Mouse (Mus musculus) urinary bladder, postnatal 36 days (tissue): Measurements from ENCODE around the gene Pex3.
A peak's percentile ranks its signal among the peaks of the same experiment; 100 is the strongest.

ENCODE experiments used
- DNase-seq, 2 experiments: peaks; one replicate each; pipeline ENCODE4 v3.0.0; 2022; ENCODE audit warnings: low spot score in 2 of 2, mixed read lengths in 1 of 2

The Pex3 gene

DNA sequence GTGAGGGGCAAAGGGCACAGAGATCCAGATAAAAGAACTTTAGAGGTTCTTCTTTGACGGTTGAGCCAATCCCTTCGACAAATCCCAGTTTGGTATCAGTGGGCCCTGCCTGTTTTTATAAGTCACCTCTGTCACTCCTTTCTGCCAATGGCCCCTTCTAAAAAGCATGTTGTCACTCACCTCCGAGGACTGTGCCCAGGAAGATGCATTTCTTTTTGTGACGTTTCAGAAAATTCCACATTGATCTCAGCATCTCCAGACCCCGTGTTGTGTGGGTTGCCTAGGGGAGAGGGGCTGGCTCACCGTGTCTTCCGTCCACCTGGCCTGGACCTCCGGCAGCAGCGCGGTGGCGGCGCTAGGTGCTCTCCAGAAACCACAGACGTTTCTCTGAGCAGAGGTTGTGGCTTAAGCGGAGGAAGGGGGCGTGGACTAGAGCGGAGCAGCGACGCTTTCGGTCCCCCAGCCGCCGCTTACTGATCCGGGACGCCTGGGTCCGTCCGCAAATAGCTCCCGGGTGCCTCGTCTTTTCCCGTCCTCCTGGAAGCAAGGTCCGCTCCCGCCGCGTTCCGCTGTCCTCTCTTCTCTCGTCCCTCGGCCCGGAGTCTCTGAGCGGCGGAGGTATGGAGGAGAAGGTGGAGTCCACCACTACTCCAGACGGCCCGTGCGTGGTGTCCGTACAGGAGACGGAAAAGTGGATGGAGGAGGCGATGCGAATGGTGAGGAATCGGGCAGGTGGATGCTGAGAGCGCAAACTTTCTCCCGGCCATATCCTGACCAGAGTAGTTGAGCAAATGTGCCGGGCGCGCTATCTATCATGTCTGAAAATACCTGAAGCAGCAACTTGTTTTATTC is at the start of gene Pex3, which contains the start of gene Adat2:
TSS of gene Pex3 (minus strand) at position 497 of the 852 bp plus-strand sequence.
TSS of gene Adat2 (plus strand) at position 249 of the 852 bp plus-strand sequence.
- DNase-seq, result peak; percentile 86 to 91

DNA sequence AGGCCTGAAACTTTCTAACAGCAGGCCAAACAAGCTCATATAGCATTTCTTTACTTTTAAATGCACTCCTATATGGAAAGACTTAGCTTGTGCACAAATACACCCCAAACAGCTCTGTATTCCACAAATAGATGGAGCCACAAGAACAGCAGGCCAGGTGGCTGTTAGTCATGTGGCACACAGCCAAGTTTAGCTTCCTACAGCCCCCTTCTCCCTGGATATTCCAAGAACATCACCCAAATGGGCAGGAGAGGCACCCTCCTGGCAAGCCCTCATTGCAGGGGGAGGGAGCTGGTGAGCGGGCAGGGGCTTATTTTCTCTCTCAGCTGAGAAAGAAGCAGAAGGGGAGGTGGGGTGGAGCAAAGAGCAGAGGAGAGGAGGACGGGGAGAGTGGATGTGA is 48.0 kb upstream of the Pex3 start:
- DNase-seq, result no peak

DNA sequence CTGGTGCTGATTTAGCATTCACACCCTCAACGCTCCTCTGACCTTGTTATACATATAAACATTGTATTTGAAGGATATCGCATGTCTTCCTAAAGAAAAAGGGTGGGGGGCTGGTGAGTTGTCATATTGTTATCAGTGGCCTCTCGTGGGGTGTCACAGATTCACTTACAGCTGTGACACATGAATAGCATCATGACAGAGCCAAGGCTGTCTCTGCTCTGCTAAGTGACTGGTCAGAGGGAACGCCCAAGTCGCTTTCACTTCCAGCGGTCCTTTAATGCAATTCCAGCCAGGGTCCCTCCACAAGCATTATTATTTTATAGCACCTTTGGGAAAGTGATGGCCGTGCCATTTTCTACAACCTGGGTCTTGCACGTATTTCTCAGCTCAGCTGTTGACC is 44.5 kb upstream of the Pex3 start:
- DNase-seq, result no peak

DNA sequence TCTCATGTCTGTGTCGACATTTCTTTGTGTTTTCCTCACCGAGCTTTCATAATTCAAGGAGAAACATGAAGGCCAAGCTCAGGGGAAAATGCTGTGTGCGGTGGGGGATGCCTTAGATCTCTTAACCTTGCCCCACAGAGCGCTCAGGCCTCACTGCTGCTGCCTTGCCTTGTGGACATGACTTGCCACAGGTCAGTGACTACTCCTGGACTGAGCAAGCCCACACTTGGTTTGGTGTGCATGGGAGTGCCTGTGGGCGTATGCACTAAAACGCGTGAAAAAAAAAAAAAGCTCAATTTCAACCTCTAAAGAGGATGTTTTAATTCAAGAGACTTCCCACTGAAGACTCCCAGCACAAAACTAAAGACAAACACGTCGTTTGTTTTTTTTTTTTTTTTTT is 43.9 kb upstream of the Pex3 start:
- DNase-seq, result no peak

DNA sequence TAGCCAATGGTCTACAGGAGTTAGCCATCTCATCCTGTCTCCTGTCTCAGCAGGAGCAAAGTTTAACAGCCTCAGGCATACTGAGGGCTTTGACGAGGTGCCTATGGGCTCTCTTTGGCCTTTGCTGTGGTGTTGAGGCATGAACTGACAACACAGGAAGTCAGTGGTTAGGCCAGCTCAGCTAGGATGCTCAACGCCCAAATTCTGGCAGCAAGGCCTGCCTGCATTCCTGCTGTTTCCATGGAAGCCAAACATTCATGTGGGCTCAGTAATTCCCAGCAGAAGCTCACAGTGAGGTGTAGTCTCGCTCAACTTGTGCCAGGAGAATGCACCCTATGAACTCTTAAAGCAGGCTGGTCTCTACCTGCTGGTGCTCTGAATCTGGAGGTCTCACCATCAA is 43.1 kb upstream of the Pex3 start:
- DNase-seq, result no peak

DNA sequence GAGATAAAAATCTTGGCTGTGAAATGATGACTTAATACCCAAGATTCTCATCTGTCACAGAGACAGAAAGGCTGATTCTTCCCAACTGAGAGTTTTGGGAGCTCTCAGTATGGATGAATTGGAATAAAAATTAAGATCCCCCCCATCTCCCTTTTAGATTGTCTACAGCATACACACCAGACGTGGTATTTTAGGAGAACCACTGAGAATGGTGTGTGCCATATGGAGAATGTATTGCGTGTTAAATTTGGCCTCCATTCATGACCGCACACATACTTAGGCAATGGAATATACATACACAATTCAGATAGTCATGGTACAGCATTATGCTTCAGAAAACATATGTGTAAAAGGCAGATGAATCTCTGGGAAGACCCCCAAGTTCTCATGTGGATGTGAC is 40.6 kb upstream of the Pex3 start:
- no peak for DNase-seq

DNA sequence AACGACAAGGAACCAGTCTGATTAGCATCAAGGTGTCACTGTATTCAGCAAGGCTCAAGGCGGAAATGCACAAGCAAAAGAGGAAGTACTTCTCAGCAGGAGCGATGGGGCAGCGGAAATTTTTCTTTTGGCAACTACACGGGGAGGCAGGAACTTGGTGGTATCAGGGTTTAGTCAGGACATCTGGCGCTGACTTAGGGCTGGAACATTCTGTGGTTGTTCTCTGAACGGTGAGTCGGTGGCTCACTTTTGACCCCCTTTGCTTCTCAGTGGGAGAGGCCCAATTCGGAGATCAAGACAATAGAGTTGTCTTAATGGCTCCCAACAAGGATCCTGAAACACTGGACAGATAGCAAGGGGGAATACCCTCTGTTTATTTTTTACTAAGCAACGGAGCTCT is 39.3 kb upstream of the Pex3 start:
- no peak for DNase-seq

DNA sequence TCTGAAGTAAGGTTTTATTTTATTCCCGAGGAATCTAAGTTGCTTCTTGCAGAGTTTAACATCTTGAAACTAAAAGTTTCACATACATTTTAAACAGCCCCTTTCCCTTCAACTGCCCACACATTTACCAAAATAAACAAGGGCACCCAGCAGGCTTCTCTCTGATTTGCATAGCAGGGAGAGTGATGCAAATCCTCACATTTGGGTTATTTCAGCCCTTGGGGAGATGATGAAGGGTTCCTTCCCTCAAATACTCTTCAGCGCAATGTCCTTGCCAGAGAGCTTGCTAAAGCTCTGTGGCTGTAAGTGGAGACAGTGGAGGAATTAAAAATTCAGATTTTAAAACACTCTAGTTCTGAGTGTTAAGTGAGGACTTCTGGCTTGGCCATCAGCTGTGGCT is 35.0 kb upstream of the Pex3 start:
- DNase-seq, result no peak

DNA sequence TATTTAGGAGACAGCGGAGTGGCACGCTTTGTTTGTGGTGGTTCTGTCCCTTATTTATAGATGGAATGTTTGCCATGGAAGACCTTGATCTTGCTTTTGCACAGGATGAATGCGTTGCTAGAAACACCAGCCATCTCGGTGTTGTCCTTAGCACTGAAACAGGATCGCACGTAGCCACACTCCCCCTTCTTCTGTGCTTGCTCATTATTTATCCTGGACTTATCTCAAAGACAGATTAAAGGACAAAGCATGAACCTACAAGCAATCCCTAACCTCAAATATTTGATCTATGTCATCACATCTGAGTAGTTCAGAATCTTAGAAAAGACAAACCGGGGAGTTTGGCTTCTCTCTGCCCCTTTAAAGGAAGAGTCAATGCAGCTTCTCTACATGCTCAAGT is 24.2 kb upstream of the Pex3 start:
- DNase-seq, result no peak

DNA sequence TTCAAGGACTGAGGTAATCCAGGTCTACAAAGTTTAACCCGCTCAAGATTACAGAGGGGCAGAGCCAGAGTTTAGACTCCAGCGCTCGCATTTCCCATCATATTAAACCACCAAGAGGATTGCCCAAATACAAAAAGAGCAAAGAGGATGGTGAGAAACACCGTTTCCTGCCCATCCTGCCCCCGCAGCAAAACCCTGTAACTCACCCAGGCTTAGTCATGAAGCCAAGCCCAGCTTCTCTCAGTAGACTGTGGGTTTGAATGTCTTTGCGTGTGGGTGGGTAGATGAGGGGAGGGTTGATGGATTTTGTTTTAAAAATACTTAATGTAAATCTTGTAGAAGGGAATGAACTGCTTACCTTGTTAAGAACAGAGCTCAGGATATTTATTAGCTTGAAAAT is 19.5 kb upstream of the Pex3 start:
- DNase-seq, result no peak

DNA sequence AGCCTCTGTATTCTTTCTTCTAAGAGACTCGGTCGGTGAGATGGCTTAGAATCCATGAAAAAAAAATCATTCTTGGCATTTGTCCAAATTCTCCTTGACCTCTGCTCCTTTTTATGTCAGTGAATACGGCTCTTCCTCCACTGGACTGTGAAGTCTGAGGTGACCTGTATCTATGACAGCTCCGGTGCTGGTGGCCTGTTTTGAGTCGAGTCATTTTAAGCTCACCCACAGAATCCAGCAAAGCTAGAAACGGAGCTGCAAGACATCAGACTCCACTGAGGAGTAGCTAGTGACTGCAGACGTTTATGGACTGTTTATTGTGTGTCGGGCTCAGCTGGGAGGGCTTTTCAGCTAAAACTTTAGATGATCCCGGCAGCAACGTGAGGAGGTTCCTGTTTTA is 19.1 kb upstream of the Pex3 start:
- DNase-seq, result no peak

DNA sequence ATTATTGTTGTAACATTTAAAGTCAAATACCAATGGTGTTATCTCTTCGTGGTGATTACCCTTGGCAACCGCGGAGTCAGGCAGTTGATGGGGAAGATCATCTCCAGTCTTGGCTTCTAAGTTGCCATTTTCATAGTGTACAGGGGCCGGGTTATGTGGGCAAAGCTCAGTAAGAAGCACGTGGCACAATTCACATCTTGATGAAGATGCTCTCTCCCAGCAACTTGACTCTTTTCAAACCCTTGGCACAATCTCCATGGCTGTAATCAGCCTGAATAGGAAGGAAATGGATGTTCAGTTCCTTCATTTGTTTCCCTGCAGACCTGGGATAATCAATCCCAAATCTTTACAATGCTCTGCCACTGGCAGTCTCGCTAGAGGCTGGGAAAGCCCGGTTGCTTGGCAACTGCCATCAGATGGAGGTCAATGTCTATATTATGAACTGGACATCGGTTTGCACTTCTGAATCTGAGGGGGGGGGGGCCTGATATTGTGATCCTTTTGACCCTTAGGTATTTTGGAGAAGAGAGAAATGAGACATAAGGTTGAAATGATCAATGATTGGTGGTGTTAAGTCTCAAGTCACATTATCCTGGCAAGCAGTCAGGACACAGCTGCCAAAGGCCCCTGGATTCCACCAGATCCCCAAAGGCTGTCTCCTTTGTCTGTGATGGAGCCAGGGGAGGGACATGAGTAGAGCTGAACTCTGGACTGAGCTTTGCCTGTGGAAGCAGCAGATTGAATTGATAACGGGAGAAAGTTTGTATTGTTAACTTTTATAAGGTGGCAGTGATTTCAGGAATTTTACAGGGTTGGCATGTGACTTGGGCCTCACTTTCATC is 18.0 kb upstream of the Pex3 start:
- no peak for DNase-seq

DNA sequence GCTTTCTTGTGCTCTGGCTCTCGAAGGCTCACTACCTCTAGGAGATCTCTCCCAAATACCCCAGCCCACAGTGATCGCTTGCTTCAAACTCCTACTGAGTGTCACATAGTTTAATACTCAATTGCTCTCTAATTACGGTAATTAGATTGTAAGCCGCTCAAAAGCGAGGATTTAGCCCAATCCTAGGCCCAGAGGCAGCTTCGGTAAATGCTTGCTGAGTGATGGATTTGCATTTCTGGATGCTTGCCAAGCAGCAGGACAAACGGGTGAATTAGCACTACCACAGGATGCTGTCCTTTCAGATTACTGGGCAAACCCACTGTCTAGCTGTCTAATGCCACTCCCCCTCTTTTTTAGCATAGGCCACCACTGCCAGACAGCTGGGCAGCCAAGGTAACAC is 16.9 kb upstream of the Pex3 start:
- no peak for DNase-seq

DNA sequence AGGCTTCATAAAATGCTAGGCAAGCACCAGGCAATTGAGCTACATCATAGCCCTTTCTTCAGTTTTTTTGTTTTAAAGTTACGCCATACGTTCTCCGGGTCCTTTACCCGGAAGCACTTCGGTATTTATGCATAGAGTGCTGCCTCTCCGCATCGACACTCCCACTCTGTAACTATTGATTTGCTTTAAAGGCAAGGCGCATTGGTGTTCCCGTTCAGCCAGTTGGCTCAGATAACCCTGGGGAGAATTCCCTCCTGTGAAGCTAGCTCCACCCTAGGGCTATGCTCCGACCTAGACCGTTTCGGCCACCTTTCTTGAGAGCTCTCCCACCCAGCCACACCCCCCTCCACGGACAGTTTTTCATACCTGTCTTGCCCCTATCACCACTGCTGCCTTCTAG is 13.5 kb upstream of the Pex3 start:
- no peak for DNase-seq

DNA sequence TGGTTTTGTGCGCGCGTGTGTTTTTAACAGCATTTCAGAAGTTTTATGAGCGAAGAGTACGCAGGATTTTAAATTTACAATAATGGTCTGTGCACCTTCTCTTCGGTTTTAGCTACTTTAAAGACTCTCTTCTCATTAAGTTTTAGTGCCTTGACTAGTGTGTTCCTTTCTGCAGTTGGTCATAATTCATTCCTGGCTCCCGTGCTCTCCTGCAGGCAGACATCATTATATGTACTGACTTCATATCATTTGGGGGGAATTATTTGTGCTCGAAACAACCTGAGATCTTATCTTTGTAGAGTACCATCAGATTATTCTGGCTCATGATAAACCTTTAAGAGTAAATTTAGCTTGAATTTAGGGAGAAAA is 12.1 kb upstream of the Pex3 start:
- DNase-seq, result no peak

DNA sequence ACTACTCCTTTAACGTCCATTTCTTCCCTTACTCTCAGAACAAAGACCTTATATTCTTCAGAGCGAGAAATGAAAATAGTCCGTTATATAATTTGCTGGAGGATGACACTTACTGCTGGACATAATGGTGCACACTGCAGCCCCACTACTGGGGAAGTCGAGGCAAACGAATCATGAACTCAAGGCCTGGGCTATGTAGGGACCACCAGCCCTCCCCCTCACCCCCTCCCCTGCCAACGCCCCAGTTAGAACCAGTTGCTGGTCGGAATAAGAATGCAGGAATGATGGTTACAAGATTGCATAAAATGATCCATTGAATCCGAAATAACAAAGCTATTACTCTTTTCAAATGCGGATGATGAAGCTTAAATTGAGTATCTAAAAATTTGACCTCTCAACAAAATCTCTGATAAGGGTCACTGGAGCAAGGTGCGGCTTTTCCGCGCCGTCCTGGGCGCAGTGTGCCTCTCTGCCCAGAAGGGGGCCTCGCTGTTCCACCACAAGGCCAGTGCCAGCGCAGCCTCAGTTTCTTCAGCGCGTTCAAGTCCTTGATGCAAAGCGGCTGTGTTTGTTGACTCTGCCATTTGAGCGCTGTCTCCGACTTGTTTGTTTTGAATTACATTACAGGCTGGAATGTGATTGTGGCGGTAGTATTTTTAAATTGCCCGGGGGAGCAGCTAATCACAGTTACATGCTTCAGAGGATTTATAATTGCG is 11.6 kb upstream of the Pex3 start:
- peak; percentile 42 to 62 for DNase-seq

DNA sequence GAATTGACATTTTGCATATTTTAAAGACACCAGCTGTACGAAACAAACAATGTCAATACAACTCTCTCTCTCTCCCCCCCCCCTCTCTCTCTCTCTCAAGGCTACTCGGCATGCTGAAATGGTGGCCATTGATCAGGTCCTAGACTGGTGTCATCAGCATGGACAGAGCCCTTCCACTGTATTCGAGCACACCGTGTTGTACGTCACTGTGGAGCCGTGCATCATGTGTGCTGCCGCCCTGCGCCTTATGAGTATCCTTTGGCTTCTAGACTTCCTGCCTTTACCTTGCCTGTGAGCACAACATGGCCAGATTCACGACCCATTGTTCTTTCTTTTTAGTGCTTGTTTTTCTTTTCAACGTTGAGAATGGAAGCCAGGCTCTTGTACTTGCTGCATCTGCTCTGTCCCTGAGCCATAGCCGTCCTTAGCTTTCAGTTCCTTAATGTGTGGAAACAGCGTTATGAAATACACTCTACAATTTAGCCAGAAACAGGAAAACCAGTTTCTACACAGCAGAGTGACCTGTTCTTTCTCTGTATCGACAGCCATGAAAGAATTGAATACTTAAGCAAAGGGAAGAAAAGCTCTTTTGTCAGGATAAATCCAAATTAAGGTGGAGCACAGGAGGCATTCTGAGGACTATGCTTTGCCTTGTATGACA is 7.2 kb upstream of the Pex3 start:
- no peak for DNase-seq

DNA sequence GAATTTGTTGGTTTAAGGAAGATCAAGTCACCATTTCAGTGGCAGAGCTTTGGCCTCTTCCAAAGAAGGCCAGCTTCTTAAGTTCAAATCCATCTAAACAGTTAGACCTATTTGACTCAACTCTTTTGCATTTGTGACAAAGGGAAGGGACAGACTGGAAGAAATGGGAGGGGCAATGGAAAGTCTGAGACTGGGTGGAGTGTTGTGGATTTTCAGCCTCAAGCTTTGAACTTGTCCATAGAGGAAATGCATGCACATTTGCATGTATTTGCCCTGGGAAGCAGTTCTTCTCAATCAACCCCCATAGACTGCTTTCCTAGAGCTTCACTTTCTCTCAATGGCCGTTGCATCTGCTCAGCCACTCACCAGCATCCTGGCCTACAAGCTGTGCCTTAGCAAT is 1.4 kb upstream of the Pex3 start:
- DNase-seq, result no peak

DNA sequence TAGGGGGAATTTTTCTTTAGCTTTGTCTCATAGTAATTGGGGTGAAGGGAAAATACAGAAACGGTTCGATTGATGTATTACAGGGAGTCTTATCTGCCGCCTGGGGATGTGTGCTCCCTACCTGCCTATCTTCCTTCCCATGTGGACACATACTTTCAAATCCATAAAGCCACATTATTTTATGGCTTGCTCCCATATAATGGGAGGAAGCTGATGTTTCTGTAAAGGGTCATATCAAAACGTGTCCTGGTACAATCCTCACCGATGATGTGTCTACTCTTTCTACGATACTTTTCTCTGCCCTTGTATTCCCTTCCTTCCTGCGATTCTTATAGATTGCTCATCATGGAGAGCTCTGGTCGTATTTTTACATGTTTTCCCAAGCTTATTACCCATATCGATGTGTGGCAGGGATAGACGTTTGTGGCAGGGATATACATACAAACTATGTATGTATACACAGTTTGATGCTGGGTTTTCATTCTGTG is 600 bp upstream of the Pex3 start:
- no peak for DNase-seq

DNA sequence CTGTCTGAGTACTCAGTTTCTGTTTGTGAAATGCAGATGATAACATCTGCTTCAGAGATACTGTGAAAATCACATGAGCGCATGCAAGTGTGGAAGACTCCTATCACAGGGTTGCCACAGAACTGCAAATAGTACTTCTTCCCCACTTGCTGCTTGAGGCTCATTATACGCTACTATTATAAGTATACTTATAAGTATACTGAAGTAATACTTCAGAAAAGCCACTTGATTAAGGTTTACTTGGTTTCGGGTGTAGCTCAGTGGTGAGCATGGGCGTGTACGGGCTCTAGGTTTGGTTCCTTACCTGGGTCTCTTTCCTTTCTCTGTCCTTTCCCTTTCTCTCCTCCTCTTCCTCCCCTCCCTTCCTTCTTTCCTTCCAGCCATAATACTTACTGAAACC is 11.2 kb downstream of the Pex3 start:
- DNase-seq, result no peak

DNA sequence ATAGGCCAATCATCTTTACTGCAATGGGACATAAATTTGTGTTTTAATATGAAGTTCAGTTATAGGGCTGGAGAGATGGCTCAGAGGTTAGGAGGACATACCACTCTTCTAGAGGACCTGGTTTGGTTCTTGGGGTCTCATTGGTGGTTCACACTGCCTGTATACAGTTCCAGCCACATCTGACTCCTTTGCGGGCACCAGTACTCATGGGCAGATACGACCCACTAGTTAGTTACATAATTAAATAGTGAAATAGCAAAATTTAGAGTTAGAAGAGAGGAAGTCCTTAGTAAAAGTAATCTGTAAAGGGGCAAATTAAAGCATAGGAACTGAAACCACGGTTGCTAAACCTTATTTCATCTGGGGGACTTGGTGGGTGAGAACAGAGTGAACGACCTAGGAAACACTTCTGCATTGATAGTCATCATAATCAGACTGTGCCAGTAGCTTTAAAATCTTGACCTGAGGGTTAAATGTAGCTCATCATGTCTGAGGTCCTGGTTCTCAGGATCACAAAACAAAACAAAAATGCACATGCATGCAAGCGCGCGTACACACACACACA is 13.1 kb downstream of the Pex3 start:
- DNase-seq, result no peak
